Mouse (Mus musculus) naive thymus-derived CD4-positive, alpha-beta T cell, adult 2 months (primary cell): ENCODE data around the gene Capn15.

ENCODE experiments used
- DNase-seq: peaks from one replicate; pipeline ENCODE4 v3.0.0-alpha.2; 2011; ENCODE audit warnings: low read depth

Gene Capn15

DNA sequence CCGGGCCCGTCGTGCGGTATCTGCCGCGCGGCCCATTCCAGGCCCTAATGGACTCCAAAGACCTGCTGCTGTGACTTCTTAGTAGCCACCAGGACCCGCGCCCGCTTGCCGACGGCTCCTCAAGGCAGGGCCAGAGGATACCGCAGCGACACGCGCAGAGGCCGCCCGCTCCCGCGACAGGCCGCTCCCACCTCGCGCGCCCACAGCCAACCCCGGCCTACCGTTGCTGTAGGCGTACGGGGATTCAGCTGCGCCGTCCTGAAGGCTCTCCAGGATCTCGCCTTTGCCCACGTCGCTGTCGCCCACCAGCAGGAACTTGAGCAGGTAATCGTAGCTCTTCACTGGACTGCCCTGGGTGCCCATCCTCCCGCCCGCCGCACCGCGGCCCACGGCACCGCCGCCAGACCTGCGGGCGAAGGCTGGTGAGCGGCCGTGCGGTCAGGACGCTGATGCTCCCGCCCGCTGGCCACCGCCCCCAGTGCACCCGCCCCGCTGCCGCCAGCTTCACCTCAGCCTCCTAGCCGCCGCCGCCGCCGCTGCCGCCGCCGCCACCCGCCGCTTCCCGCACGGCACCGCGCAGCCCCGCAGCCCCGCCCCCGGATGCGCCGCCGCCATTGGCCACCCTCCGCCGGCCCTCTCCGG, 66.3 kb downstream of the Capn15 start, which contains the start of gene Rab40c:
Gene Rab40c, minus strand, starts transcription at position 584 of the 642 bp plus-strand sequence.
- DNase-seq: peak; percentile 70

DNA sequence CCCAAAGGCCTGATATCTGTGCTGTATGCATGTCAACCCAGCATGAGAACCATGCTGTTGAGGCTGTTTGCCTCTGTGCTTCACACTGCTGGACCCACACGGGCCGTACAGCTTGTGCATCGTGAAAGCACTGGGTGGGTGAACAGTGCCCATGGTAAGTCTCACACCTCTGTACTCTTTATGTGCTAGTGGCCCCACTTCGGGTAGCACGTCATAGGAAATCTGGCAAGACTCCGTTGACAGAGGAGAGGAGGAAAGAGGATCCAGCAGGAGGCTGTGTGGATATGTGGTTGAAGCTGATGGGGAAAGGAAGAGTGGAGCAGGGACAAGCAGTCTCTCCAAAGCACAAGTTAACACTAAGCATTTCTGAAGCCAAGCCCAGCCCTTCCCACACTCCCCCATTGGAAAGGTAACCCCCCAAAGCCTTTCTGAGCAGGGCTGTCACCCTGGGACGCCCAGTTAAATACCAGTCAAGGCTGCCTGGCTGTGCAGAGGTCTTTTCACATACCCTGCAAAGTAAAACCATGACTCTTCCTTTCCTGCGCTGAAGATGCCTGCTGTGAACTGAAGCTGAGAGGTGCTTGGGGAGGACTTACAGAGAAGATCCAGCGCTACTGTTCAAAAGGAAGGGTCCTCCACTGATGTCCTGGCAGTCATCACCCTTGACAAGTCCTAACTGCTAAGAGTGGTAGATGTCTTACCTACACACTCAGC, 67.4 kb downstream of the Capn15 start:
- DNase-seq: peak; percentile 29

DNA sequence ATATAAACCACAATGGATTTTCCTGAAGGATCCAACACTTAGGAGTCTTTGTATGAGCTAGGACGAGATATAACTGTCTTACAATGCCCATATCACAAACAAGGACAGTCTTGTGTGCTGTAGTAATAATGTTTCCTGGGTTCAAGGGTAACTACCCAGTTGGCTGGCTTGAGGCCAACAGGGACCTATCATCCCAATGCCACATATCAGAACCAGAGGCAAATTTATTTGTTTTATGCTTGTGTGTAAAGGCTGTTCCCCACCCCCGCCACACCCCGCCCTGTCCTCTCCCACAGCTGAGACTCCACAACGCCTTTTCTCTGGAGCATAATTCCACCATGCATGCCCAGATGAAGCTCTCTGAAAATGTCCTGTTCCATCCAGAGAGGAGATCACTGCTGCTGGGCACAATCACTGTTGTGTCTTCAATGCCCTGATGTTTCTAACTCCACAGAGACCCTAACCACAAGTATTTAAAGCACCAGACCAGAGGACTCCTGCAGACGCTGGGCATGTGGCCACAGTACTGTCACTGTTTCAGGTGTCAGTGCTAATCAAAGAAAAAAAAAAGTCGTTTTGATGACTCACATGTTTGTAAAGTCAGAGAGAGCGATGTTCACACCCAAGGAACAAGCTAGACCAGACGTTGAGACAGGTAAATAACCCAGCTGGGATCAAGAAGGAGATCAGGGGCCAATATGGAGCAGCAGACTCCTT, 68.5 kb downstream of the Capn15 start:
- DNase-seq: no peak

DNA sequence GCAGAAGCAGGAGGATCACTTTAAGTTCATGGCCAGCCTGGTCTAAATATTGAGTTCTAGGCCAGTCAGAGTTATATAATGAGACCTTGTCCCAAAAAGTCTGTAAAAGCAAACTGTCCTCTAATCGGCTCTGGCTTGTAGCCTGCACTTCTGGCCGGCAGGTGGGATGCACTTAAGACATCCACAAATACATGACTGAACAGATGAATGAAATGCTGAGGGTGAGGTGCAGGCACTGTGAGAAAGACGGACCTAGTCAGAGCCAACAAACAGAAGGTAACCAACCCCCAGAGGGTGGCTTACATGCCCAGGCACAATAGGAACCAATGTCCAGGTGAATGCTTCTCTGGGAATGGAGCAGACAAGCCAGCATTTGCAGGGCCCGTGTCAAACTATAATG, 71.3 kb downstream of the Capn15 start:
- no peak for DNase-seq

DNA sequence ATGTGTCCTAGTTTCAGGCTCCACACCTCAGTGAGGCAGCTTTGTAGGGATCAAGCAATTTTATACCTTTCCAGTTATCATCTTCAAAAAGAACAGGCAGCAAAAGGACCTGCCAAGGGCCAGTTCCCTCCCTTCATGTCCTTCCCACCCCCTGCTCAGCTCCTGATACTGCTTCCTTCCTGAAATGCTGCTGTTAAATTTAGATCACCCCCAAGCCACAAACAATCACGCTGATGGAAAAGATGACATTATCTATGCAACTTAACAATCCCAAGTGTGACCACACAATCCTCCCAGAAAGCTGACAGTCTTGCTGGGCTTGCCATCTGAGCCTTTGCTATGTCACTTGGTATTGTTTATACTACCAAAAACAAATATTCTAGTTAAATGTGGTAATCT, 71.7 kb downstream of the Capn15 start:
- DNase-seq: no peak

GRCm38 (mm10) chr17:25913186-25913876, 72.3 kb downstream of the Capn15 start:
- DNase-seq: no peak

DNA sequence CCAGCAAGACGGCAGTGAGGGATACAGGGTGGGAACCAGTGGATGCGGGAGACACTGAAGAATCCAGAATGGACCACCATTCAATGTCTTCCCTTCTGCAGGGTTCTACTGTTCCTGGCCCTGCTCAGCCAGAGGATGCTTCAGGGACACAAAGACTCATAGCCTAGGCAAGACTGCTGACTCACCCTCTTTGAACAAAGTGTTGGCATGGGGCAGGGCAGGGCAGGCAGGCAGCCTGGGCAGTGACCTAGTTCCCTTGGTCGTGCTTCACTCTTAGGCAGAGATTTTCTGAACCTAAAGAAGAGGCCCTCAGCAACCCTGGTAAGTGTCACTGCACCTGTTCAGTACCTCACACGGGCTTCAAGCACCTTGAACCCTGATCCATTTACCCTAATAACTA, 73.8 kb downstream of the Capn15 start:
- DNase-seq: no peak
